Mouse (Mus musculus): Measurements from ENCODE around the gene Ostc.

Gene Ostc

DNA sequence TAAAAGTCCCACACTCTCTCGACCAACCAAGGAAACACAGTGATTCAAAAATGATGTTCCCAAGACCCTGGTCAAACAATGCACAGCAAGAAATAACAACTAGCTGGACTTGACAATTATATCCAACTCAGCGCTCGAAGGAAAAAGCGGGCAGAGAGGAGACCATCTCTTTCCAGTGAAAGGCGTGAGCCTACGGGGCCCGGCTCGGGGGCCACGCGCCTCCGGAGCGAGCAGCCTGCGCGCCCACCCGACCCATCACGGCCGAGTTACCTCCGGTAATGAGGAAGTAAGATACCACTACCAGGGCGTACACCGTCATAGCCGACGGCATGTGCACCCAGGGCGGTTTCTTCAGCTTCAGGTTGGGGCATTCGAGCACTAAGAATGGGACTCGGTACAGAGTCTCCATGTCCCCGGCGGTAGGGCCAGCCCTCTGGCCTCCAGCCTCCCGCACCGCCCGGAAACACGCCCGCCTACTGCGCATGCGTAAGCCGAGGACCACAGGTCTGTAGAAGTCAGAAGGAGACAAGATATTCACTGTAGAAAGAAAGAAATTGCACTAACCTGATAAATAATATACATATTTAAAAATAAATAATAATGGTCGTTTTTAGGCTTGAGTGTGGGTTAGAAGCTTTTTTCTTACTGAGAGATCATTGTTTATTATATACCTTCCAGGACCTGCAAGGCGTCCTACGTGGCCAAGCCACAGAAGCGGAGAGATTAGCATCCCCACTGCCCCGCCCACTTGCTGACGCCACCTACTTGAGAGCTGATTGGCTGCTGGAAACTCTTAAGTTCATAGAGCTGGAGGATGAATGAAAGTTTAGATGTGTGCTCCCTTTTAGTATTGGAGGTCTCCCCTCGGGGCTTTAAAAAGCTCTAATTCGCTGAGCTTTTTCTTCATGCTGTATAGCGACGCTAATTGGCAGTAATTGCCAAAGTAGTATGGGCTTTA, at the start of gene Ostc:
Ostc (minus strand) TSS at position 478 of the 958 bp plus-strand sequence.
- peak; percentile 17; the same call in 1 of the 2 replicates for TF ChIP-seq GATA4 (IDR thresholded peaks at IDR 0.05; ENCODE audit: insufficient replicate concordance, low read length)

DNA sequence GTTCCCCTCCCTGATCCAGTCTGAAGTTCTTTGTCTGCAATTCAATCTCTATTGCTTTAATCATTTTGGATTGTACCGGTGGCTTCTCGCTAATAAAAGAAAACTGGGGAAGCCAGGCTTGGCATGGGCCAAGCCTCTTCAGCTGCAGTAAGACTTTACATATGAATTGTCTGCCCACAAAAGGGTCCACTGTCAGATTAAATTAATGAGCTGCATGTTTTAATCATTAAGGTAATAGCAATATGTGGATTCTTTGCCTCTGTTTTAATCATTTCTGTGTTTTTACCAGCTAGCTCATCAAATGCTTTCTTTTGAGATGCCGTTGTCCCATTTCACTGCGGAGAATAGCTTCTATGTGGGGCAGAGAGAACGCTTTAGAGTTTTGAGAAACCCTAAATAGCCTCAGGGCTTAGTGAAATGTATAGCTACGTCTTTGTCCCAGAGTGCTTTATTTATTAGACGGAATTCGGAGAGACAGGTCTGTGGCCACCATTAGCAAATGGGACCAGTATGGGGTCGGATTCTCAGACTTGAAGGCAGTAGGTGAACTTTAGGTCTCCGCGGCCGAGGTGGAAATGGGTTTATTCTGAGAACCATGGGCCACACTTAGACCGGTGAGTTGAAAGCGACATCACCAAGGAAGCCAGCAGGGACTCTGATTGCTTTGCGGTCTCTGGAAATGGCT, 49.1 kb upstream of the Ostc start:
- no peak for TF ChIP-seq GATA4 (IDR thresholded peaks at IDR 0.05; ENCODE audit: insufficient replicate concordance, low read length)

DNA sequence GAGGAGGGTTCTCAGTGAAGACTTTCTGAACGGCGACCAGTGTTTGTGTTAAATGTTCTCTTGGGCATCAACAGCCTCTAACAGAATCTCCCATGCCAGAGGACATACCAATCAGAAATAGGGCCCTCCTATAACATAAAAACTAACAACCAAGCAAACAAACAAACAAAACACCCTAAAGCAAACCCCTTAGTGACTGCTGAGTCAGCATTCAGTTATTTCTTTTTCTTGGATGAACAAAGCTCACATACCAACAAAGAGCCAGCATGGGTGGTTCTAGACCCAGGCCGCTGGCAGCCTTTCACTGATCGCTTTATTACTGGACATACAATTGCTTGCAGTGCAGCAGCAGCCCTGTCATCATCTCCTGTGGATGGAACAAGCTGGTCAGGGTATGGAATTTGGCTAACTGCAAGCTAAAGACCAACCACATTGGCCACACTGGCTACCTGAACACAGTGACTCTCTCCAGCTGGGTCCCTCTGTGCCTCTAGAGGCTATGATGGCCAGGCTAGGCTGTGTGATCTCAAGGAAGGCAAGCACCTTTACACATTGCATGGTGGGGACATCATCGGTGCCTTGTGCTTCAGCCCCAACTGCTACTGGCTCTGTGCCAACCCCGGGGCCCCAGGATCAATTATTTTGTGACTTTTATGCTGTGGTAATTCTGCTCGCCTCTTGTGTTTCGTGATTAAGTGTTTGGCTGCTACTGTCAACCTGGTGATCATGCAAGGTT, 48.0 kb upstream of the Ostc start:
- no peak for TF ChIP-seq GATA4 (IDR thresholded peaks at IDR 0.05; ENCODE audit: insufficient replicate concordance, low read length)

DNA sequence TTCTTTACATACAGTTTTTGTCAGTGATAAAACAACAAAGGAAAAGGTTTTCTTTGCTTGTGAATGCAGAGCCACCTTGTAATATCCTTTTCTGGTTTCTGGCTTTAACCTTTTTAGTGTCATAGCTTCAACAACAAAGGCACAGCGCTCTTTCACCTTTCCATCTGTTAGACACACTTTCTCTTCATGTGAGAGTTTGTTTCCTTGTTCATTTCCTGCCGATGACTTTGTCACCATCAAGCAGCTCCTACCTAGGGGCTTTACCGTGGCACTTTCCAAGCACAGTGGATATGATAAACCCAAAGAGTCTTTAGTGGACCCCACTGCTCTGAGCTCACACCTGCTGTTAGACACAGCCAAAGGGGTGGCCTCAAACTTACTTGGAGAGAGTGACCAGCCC, 40.0 kb upstream of the Ostc start:
- TF ChIP-seq GATA4 (IDR thresholded peaks at IDR 0.05; ENCODE audit: insufficient replicate concordance, low read length), result no peak

DNA sequence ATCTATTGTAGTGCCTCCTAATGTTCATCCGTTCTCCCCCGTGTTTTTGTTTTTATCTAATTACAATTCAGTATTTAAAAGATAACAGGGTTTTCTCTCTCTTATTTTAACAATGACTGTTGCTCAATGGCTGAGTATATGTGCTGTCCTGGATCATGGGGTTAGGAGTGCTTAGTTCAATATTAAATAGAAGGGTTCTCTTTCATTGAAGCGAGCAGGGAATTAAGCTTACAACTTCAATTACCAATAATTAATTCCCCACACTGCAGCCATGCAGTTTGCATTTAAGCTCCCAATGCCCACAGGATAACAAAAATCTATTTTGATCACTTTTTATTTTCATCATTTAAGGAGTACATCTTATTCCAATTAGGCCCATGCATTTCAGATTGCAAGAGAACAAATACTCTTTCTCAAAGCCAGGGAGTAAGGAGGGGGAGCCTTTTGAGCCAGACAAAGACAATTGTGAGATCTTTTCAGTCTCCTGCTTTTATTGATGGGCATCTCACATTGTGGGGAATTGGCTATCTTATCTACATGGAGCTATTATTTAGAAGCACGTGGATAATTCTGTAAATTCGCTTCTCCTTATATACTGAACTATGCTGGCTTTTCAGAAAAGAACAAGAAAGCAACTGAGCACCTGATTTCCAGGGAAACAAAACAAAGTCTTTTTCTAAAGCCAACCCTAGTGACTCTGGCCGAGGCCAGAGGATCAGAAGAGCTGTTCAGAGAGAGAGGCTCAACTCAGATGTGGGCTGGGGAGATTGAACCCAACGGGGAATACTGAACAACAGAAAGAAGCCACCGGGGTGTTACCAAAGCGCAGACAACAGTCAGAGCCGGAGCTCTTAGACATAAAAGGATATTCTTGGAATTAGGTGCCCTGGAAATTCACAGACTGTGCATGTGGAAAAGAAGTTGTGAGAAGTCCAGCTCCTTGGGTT, 37.7 kb upstream of the Ostc start:
- no peak for TF ChIP-seq GATA4 (IDR thresholded peaks at IDR 0.05; ENCODE audit: insufficient replicate concordance, low read length)

DNA sequence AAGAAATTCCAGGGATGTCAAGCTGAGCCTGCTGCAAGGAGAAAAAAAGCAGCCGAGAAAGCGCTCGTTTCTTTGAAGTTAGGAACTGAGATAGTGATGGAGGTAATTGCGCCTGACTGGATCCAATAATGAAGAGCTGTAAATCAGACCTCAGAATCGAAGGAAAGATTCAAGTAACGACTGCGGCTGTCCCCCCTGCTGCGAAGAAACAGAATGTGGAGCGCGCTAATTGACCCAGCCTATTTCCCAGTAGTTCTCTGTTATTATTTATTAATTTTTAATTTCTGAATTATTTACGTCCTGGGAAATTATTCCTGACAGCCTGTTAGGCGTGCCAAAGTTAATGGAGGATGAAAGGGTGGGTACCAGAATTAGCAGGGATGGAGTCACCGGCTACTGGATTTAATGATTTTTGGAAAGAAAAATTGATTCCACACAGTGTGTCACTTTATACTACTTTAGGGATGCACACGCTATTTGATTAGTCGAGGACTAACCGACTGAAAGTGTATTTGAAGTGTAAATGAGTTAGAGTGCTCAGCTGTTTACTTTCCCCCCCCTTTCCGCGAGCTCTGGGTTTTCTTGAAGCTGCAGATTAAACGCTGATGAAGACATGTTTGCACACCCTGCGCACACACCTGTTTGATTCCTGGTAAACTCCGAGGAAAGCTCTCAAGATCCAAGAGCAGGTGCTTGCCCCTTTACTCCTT, 28.6 kb upstream of the Ostc start:
- TF ChIP-seq GATA4 (IDR thresholded peaks at IDR 0.05; ENCODE audit: insufficient replicate concordance, low read length), result no peak

DNA sequence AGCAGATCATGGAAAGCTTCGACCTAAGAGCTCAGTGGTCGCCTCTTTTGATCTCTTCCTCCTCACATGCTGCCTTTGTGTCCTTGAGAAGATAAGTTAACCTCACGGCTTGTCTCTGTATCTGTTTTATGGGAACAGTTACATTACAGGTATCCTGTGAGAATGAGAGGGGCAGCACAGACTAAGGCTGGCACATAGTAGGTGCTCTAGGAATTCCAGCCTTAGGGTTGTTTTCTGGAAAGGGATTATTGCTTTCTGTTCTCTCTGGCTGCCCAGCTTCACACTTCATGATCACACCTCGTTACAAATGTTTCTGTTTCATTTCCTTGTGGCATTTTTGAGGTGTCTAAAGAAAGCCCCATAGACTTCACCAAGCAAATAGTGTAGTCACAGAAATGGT, 27.5 kb upstream of the Ostc start:
- TF ChIP-seq GATA4 (IDR thresholded peaks at IDR 0.05; ENCODE audit: insufficient replicate concordance, low read length), result no peak

DNA sequence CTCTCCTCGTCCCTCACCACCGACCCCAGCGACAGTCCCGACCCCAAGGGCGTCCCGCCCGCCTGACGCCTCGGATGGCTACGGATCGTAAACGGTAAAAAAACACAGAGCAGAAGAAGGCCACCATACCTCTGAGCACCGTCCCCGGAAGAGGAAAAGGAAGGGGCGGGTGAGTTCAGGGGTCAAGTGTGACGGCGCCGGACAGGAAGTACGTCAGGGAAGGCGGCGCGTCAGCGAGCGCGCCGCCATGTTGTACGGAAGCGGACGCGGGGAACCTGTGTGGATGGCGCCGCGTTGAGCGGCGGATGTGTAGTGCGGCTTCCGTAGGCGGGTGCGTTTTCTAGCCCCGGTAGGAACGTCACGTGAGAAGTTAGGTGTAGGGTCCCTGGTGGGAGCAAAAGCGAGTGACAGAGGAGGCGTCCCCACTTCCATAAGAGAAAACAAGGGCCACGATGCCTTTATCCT, 21.0 kb upstream of the Ostc start, which contains the start of gene Rpl34:
Rpl34 (minus strand) TSS at position 210 of the 465 bp plus-strand sequence.
- TF ChIP-seq GATA4 (IDR thresholded peaks at IDR 0.05; ENCODE audit: insufficient replicate concordance, low read length), result peak; percentile 27; the same call in 1 of the 2 replicates

DNA sequence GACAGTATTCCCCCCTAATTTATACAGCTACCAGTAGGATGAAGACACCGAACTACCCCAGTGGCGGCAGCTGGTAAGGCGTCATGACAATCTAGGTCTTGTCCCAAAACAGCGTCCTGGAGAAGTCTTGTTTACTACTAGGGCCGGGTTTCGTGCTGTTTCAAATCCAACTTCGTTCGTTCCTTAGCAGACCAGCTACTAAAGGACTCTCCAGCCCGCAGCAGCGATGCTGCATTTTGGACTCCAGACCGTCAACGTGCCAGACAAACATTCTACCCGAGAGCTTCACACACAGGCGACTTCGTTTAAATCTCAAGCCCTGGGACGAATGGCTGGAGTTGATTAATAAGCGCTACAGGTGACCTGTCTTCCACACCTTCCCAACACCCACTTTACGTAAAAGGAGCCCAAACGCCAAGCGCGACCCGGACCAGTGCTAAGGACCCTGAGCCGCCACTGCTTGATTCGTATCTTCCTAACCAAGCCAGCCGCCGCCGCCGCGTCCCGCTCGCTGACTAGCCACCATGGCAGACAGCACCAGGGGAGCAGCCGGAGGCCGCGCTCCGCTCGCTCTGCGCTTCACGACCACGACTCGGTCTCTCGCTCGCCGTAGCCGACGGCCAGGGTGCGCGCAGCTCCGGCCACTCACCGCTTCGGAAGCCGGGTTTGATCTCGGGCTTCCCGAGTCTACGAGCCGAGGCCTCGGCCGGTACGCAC, 20.4 kb upstream of the Ostc start:
- no peak for TF ChIP-seq GATA4 (IDR thresholded peaks at IDR 0.05; ENCODE audit: insufficient replicate concordance, low read length)

DNA sequence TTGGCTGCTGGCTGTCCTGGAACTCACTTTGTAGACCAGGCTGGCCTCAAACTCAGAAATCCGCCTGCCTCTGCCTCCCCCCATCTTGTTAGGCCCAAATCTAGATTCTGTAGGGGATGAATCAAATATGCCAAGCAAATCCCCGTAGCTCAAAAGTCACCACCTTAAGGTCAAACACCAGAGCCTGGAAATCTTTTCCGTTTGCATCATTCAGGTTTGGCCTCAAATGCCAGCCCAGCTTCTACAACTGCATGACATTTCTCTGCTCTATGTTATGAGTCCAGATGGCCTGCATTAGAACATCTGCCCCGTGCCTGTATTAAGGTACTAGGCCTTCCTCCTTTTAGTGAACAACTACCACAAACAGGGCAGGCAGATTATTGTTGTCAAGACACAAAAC, 18.4 kb upstream of the Ostc start:
- TF ChIP-seq GATA4 (IDR thresholded peaks at IDR 0.05; ENCODE audit: insufficient replicate concordance, low read length), result no peak

DNA sequence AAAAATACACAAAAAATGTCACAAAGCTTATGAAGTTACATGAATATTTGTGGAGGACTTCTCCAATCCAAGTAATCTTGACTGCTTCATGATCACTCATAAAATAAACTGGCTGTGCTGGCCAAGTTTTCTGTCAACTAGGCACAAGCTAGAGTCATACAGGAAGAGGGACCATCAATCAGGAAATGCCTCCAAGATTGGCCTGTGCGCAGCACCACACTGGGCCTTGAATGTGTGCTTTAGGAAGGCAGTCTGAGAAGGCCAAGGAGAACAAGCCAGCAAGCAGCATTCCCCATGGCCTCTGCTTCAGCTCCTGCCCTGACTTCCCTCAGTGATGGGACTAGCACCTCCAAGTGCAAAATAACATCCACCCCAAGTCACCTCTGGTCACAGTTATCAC, 17.8 kb upstream of the Ostc start:
- peak; percentile 63; the same call in 1 of the 2 replicates for TF ChIP-seq GATA4 (IDR thresholded peaks at IDR 0.05; ENCODE audit: insufficient replicate concordance, low read length)

DNA sequence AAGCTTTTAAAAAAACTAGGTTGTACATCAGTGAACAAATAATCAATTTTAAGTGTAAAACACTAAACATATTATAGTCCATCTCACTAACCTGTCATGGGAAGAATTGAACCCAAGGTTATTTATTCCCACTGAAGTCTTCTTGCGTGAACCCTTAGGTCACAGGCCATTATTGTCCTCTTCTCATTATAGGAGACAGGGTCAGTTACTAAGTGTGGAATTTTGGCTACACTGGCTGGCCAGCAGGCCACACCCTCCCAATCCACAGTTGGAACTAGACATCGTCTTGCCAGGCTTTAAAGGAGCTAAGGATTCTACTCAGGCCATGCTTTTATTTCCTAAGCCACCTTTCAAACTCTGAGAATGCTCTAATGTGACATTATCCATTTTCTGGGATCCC, 16.5 kb upstream of the Ostc start:
- no peak for TF ChIP-seq GATA4 (IDR thresholded peaks at IDR 0.05; ENCODE audit: insufficient replicate concordance, low read length)

All from liver, adult (tissue).